In genomic region chr8:95411309-95411972, GRCm38 (mm10) we compare ENCODE assay signal across 9 mouse cellular contexts. TPM values are rescaled to one million over a fixed set of nuclear protein-coding genes. Genes with fewer than 3 reads are reported as not detected.
DNase-seq lines count a peak whose midpoint lies in the region; ATAC-seq and TF ChIP-seq lines count a peak whose summit lies in the region.
"Had no signal": no experiment of that assay in that cellular context is flagged by ENCODE, and none has a peak within 500 bp of the region (broad histone marks: within the 10 kb centered on the region; RNA-seq: fewer than 3 reads in every experiment).

No protein-coding gene starts in this region.

- no peak for TF ChIP-seq POLR2A in thymus, adult 2 months (IDR thresholded peaks at IDR 0.05; ENCODE audit: control insufficient read depth, extremely low read depth, insufficient read depth, low read length, poor library complexity)

- DNase-seq in forebrain, embryonic 11.5 days (ENCODE audit: low spot score): no peak
- DNase-seq in thymus, adult 2 months: no peak
- DNase-seq in thymus, postnatal 25 days: no peak
- peak; percentile 61 for DNase-seq in kidney, postnatal 14 days
- peak; percentile 48 for DNase-seq in thymus, postnatal 4 days
- no peak for DNase-seq in right cerebral cortex, postnatal 25 days
- DNase-seq in cerebellum, adult 11 months: no peak

- no peak overlapping the region for H3K27ac ChIP-seq in forebrain, embryonic 12.5 days
- no peak overlapping the region for H3K27ac ChIP-seq in forebrain, embryonic 11.5 days (ENCODE audit: low read depth, low read length)
- H3K27ac ChIP-seq in thymus, adult 2 months (ENCODE audit: control insufficient read depth, insufficient read depth, low read length): peak overlapping the region; percentile 19; the same call in 1 of the 2 replicates

- no peak overlapping the region for H3K4me2 ChIP-seq in forebrain, embryonic 12.5 days
- H3K4me2 ChIP-seq in forebrain, embryonic 11.5 days (ENCODE audit: low read depth, low read length, severe bottlenecking): no peak overlapping the region

- TF ChIP-seq CTCF in thymus, adult 2 months (IDR thresholded peaks at IDR 0.05; ENCODE audit: borderline replicate concordance, control insufficient read depth, extremely low read depth, insufficient read depth, low read length, poor library complexity): no peak

- 63% methylated on average over 10 of the region's 10 CpGs for WGBS in forebrain, embryonic 12.5 days
- 55% methylated on average over 10 of the region's 10 CpGs for WGBS in forebrain, embryonic 11.5 days
- 31% methylated on average over 10 of the region's 10 CpGs for WGBS in thymus, adult 2 months

- peak; percentile 41; the same call in 1 of the 2 replicates for ATAC-seq in forebrain, embryonic 12.5 days (ENCODE audit: low FRiP score)
- ATAC-seq in forebrain, embryonic 11.5 days (replicated peaks; ENCODE audit: low FRiP score): no peak

- no peaks in the 10 kb centered on the region; the same call in 1 of the 2 replicates for H3K4me1 ChIP-seq in forebrain, embryonic 12.5 days
- no peaks in the 10 kb centered on the region; the same call in 1 of the 2 replicates for H3K4me1 ChIP-seq in forebrain, embryonic 11.5 days (replicated peaks; ENCODE audit: control insufficient read depth, insufficient read depth, low read length)
- peaks cover 8% of the 10 kb centered on the region for H3K4me1 ChIP-seq in thymus, adult 2 months (replicated peaks; ENCODE audit: control insufficient read depth, insufficient read depth, low read length)

- H3K9me3 ChIP-seq in forebrain, embryonic 12.5 days: peaks cover 3% of the 10 kb centered on the region; the same call in 1 of the 2 replicates
- no peaks in the 10 kb centered on the region for H3K9me3 ChIP-seq in forebrain, embryonic 11.5 days (ENCODE audit: control insufficient read depth, low read length)

- H3K27me3 ChIP-seq in forebrain, embryonic 12.5 days: no peaks in the 10 kb centered on the region
- H3K27me3 ChIP-seq in forebrain, embryonic 11.5 days (ENCODE audit: control insufficient read depth, insufficient read depth, low read length): no peaks in the 10 kb centered on the region
- no peaks in the 10 kb centered on the region for H3K27me3 ChIP-seq in thymus, adult 2 months (ENCODE audit: control insufficient read depth, insufficient read depth, low read length)
- H3K27me3 ChIP-seq: CH12.LX had no signal

- H3K9ac ChIP-seq in forebrain, embryonic 12.5 days: no peak overlapping the region
- H3K9ac ChIP-seq in forebrain, embryonic 11.5 days (ENCODE audit: low read length): no peak overlapping the region

- no peaks in the 10 kb centered on the region for H3K36me3 ChIP-seq in forebrain, embryonic 12.5 days (replicated peaks)
- no peaks in the 10 kb centered on the region for H3K36me3 ChIP-seq in forebrain, embryonic 11.5 days (ENCODE audit: control insufficient read depth, insufficient read depth, low read length)
- no peaks in the 10 kb centered on the region for H3K36me3 ChIP-seq in thymus, adult 2 months (ENCODE audit: control insufficient read depth, insufficient read depth, low read length)

- H3K4me3 ChIP-seq in forebrain, embryonic 12.5 days (replicated peaks): no peak overlapping the region
- H3K4me3 ChIP-seq in forebrain, embryonic 11.5 days (ENCODE audit: low read depth, low read length): no peak overlapping the region
- no peak overlapping the region for H3K4me3 ChIP-seq in thymus, adult 2 months (ENCODE audit: control insufficient read depth, insufficient read depth, low read length)

RNA-seq across cellular contexts. Expression of gene Cfap20, which starts 23.2 kb away (rescaled TPM):
- polyA plus RNA-seq in forebrain, embryonic 12.5 days (2016; fragmentation: Nextera tagmentation; extraction: Ambion mirVana): 139 and 140 TPM in 2 replicates
- 145 and 147 TPM in 2 replicates for polyA plus RNA-seq in forebrain, embryonic 11.5 days (2014; fragmentation: Nextera tagmentation; extraction: Ambion mirVana)
- polyA plus RNA-seq in thymus, adult 2 months (2012; rRNA removed): 65.9 and 67.2 TPM in 2 replicates

RNA-seq across cellular contexts. Expression of gene Mmp15, which starts 59.4 kb away (rescaled TPM):
- polyA plus RNA-seq in forebrain, embryonic 12.5 days (2016; fragmentation: Nextera tagmentation; extraction: Ambion mirVana): 22.8 and 24.6 TPM in 2 replicates
- 20.6 and 21.0 TPM in 2 replicates for polyA plus RNA-seq in forebrain, embryonic 11.5 days (2014; fragmentation: Nextera tagmentation; extraction: Ambion mirVana)
- polyA plus RNA-seq in thymus, adult 2 months (2012; rRNA removed): 14.7 and 16.2 TPM in 2 replicates

Comparison
In these comparisons a context has a peak if more than half of its experiments do, and no peak if none do; other contexts are left out.
1. DNase-seq: peak in kidney, postnatal 14 days (single experiment) and thymus, postnatal 4 days (single experiment); none in forebrain, embryonic 11.5 days (single experiment), thymus, adult 2 months (single experiment), thymus, postnatal 25 days (single experiment), right cerebral cortex, postnatal 25 days (single experiment) and cerebellum, adult 11 months (single experiment).